Comparison of ENCODE assay signal across 8 mouse cellular contexts in genomic region chr2:76370656-76370922, GRCm38 (mm10). TPM values are rescaled to one million over a fixed set of nuclear protein-coding genes. Genes with fewer than 3 reads are reported as not detected.
A peak's percentile ranks its signal among the peaks of the same experiment; 100 is the strongest.
DNase-seq lines count a peak whose midpoint lies in the region; ATAC-seq and TF ChIP-seq lines count a peak whose summit lies in the region.

No protein-coding gene starts in this region.

- no peaks in the 10 kb centered on the region for H3K9me3 ChIP-seq in heart, embryonic 11.5 days (replicated peaks; ENCODE audit: control insufficient read depth, low read length)
- H3K9me3 ChIP-seq in E14TG2a.4 (ENCODE audit: low read length) = no peaks in the 10 kb centered on the region
- no peaks in the 10 kb centered on the region for H3K9me3 ChIP-seq in forebrain, embryonic 15.5 days
- no peaks in the 10 kb centered on the region for H3K9me3 ChIP-seq in liver, embryonic 16.5 days (replicated peaks; ENCODE audit: control insufficient read depth, low read length)

- H3K36me3 ChIP-seq in heart, embryonic 11.5 days (ENCODE audit: control insufficient read depth, insufficient read depth, low read length) = peaks cover 7% of the 10 kb centered on the region
- H3K36me3 ChIP-seq in E14TG2a.4 (ENCODE audit: insufficient read depth, low read length) = peaks cover 42% of the 10 kb centered on the region
- peaks cover 30% of the 10 kb centered on the region for H3K36me3 ChIP-seq in forebrain, embryonic 15.5 days
- peaks cover 2% of the 10 kb centered on the region; the same call in 1 of the 2 replicates for H3K36me3 ChIP-seq in liver, embryonic 16.5 days (ENCODE audit: control insufficient read depth, insufficient read depth)

- H3K4me2 ChIP-seq in heart, embryonic 11.5 days = peak overlapping the region; percentile 88
- peak overlapping the region; percentile 87 for H3K4me2 ChIP-seq in forebrain, embryonic 15.5 days (replicated peaks)
- peak overlapping the region; percentile 89 for H3K4me2 ChIP-seq in liver, embryonic 16.5 days (ENCODE audit: low read depth, low read length)

- WGBS in heart, embryonic 11.5 days (ENCODE audit: insufficient replicate concordance) = 3% methylated on average over 7 of the region's 7 CpGs
- 3% methylated on average over 7 of the region's 7 CpGs for WGBS in forebrain, embryonic 15.5 days
- WGBS in liver, embryonic 16.5 days (ENCODE audit: insufficient replicate concordance) = 2% methylated on average over 7 of the region's 7 CpGs

- peak overlapping the region; percentile 94 for H3K9ac ChIP-seq in heart, embryonic 11.5 days (ENCODE audit: low read depth, low read length)
- H3K9ac ChIP-seq in forebrain, embryonic 15.5 days (replicated peaks) = peak overlapping the region; percentile 90
- H3K9ac ChIP-seq in liver, embryonic 16.5 days (ENCODE audit: low read depth, low read length) = peak overlapping the region; percentile 90

- no peak for DNase-seq in heart, postnatal 25 days (ENCODE audit: low spot score)
- DNase-seq in adipocyte (ENCODE audit: low spot score) = no peak
- DNase-seq in spleen, postnatal 14 days (ENCODE audit: low spot score in 2 of 2) = no peak

- intact Hi-C loops in heart, postnatal 25 days (cut with DNase I) = loop anchor here (2.0 kb wide), 1 partner anchor 36 kb away; the partner anchor contains the start of gene Osbpl6

- H3K27me3 ChIP-seq in heart, embryonic 11.5 days (ENCODE audit: control insufficient read depth, insufficient read depth, low read length) = no peaks in the 10 kb centered on the region
- no peaks in the 10 kb centered on the region for H3K27me3 ChIP-seq in E14TG2a.4 (ENCODE audit: insufficient read depth, low read length)
- H3K27me3 ChIP-seq in forebrain, embryonic 15.5 days = no peaks in the 10 kb centered on the region
- H3K27me3 ChIP-seq in liver, embryonic 16.5 days (ENCODE audit: control insufficient read depth, insufficient read depth, low read depth, low read length) = no peaks in the 10 kb centered on the region

- no peak overlapping the region for H3K27ac ChIP-seq in heart, embryonic 11.5 days (ENCODE audit: low read depth, low read length)
- no peak overlapping the region for H3K27ac ChIP-seq in forebrain, embryonic 15.5 days (replicated peaks)
- H3K27ac ChIP-seq in liver, embryonic 16.5 days (ENCODE audit: low read length) = no peak overlapping the region

- peak overlapping the region; percentile 97 for H3K4me3 ChIP-seq in heart, embryonic 11.5 days (ENCODE audit: low read depth, low read length)
- peak overlapping the region; percentile 93 for H3K4me3 ChIP-seq in E14TG2a.4 (replicated peaks; ENCODE audit: low read length)
- H3K4me3 ChIP-seq in forebrain, embryonic 15.5 days = peak overlapping the region; percentile 93
- H3K4me3 ChIP-seq in liver, embryonic 16.5 days (ENCODE audit: low read depth, low read length) = peak overlapping the region; percentile 97

- no peak for ATAC-seq in heart, embryonic 11.5 days (replicated peaks; ENCODE audit: insufficient number of reproducible peaks, low FRiP score, low TSS enrichment)
- no peak for ATAC-seq in forebrain, embryonic 15.5 days (replicated peaks)
- ATAC-seq in liver, embryonic 16.5 days (ENCODE audit: low read depth) = peak; percentile 28; the same call in 1 of the 2 replicates
- ATAC-seq in monocyte, adult 5-6 weeks (replicated peaks; ENCODE audit: insufficient number of reproducible peaks, low FRiP score, low TSS enrichment, poor library complexity, severe bottlenecking) = no peak

- H3K4me1 ChIP-seq in heart, embryonic 11.5 days (ENCODE audit: control insufficient read depth, insufficient read depth, low read length) = peaks cover 7% of the 10 kb centered on the region; the same call in 1 of the 2 replicates
- H3K4me1 ChIP-seq in E14TG2a.4 (replicated peaks; ENCODE audit: low read depth, low read length) = peaks cover 14% of the 10 kb centered on the region
- H3K4me1 ChIP-seq in forebrain, embryonic 15.5 days = peaks cover 11% of the 10 kb centered on the region
- peaks cover 14% of the 10 kb centered on the region for H3K4me1 ChIP-seq in liver, embryonic 16.5 days (ENCODE audit: control insufficient read depth, low read depth, low read length)

- TF ChIP-seq CTCF in E14TG2a.4 (conservative IDR thresholded peaks at IDR 0.05; ENCODE audit: low read length) = no peak

RNA-seq across cellular contexts. Expression of gene Rbm45, which starts 0.8 kb away (rescaled TPM):
- polyA plus RNA-seq in heart, embryonic 11.5 days (2014; fragmentation: Nextera tagmentation; extraction: Ambion mirVana) = 11.0 and 11.4 TPM in 2 replicates
- 10 to 100 TPM; 19.2 to 22.0 TPM for total RNA-seq in heart, postnatal 25 days (2021)
- 18.3 and 19.7 TPM in 2 replicates for polyA plus RNA-seq in forebrain, embryonic 15.5 days (2015; fragmentation: Nextera tagmentation; extraction: Ambion mirVana)
- polyA plus RNA-seq in liver, embryonic 16.5 days (2015; fragmentation: Nextera tagmentation; extraction: Ambion mirVana) = 4.9 and 5.1 TPM in 2 replicates
- 36.7 to 49.5 TPM (median 49.4 TPM) in 3 replicates for total RNA-seq in monocyte, adult 5-6 weeks (2017)

RNA-seq across cellular contexts. Expression of gene Cyct, which starts 10.3 kb away (rescaled TPM):
- polyA plus RNA-seq in heart, embryonic 11.5 days (2014; fragmentation: Nextera tagmentation; extraction: Ambion mirVana) = 0.26 and 0.61 TPM in 2 replicates
- total RNA-seq in heart, postnatal 25 days (2021) = not detected
- 0.37 TPM in 1 of 2 replicates, not detected in the other for polyA plus RNA-seq in forebrain, embryonic 15.5 days (2015; fragmentation: Nextera tagmentation; extraction: Ambion mirVana)
- polyA plus RNA-seq in liver, embryonic 16.5 days (2015; fragmentation: Nextera tagmentation; extraction: Ambion mirVana) = not detected in 2 replicates
- not detected in 3 replicates for total RNA-seq in monocyte, adult 5-6 weeks (2017)

RNA-seq across cellular contexts. Expression of gene Pde11a, which starts 32.0 kb away (rescaled TPM):
- polyA plus RNA-seq in heart, embryonic 11.5 days (2014; fragmentation: Nextera tagmentation; extraction: Ambion mirVana) = 0.11 and 0.13 TPM in 2 replicates
- total RNA-seq in heart, postnatal 25 days (2021) = under 1 TPM; 0.22 to 0.31 TPM
- 0.32 and 0.59 TPM in 2 replicates for polyA plus RNA-seq in forebrain, embryonic 15.5 days (2015; fragmentation: Nextera tagmentation; extraction: Ambion mirVana)
- polyA plus RNA-seq in liver, embryonic 16.5 days (2015; fragmentation: Nextera tagmentation; extraction: Ambion mirVana) = 0.04 and 0.05 TPM in 2 replicates
- total RNA-seq in monocyte, adult 5-6 weeks (2017) = not detected in 3 replicates

RNA-seq across cellular contexts. Expression of gene Osbpl6, which starts 35.7 kb away (rescaled TPM):
- polyA plus RNA-seq in heart, embryonic 11.5 days (2014; fragmentation: Nextera tagmentation; extraction: Ambion mirVana) = 5.9 TPM in 2 replicates
- 10 to 100 TPM in 1 of 2 experiments, 1 to 10 TPM in 1; 8.8 to 11.9 TPM for total RNA-seq in heart, postnatal 25 days (2021)
- 19.4 and 24.6 TPM in 2 replicates for polyA plus RNA-seq in forebrain, embryonic 15.5 days (2015; fragmentation: Nextera tagmentation; extraction: Ambion mirVana)
- polyA plus RNA-seq in liver, embryonic 16.5 days (2015; fragmentation: Nextera tagmentation; extraction: Ambion mirVana) = 0.38 and 0.40 TPM in 2 replicates
- 0.19 TPM in 1 of 3 replicates, not detected in the others for total RNA-seq in monocyte, adult 5-6 weeks (2017)
